Mouse (Mus musculus) C2C12 (cell line): ENCODE measurements around the gene Smpd3. TPM values are rescaled to one million over a fixed set of nuclear protein-coding genes. Genes with fewer than 3 reads are reported as not detected.

Experiments
- H3K27me3 ChIP-seq: one replicate; pipeline ENCODE4 v1.6.1; 2011; ENCODE audit not compliant: control insufficient read depth, insufficient read depth, insufficient read length
- H3K36me3 ChIP-seq: one replicate; pipeline ENCODE4 v1.6.1; 2011; ENCODE audit not compliant: control insufficient read depth, insufficient read depth
- H3K4me3 ChIP-seq: one replicate; pipeline ENCODE4 v1.5.1; 2011; ENCODE audit warnings: mild to moderate bottlenecking, control low read depth; ENCODE audit not compliant: poor library complexity, insufficient read depth, severe bottlenecking
- H3K79me2 ChIP-seq: one replicate; pipeline ENCODE4 v1.6.1; 2011; ENCODE audit not compliant: control insufficient read depth, insufficient read depth
- H3K79me3 ChIP-seq: one replicate; pipeline ENCODE4 v1.6.1; 2011; ENCODE audit warnings: low read depth, control low read depth
- H3ac ChIP-seq: one replicate; pipeline ENCODE3; 2011; ENCODE audit warnings: low read depth; ENCODE audit not compliant: control insufficient read depth, insufficient read length
- CEBPB ChIP-seq: IDR thresholded peaks from one replicate; pipeline ENCODE4 v1.6.1; 2011; ENCODE audit warnings: low read depth, mild to moderate bottlenecking, control low read depth, moderate library complexity
- CTCF ChIP-seq: IDR thresholded peaks from one replicate; pipeline ENCODE4 v1.5.1; 2011; ENCODE audit not compliant: control insufficient read depth, insufficient read depth, insufficient read length
- FOSL1 ChIP-seq: IDR thresholded peaks from one replicate; pipeline ENCODE4 v1.8.0; 2011; ENCODE audit warnings: mild to moderate bottlenecking, low read length; ENCODE audit not compliant: poor library complexity, insufficient read depth, severe bottlenecking
- MAX ChIP-seq: IDR thresholded peaks from one replicate; pipeline ENCODE4 v1.6.1; 2011; ENCODE audit warnings: mild to moderate bottlenecking, control low read depth
- MYOD1 ChIP-seq: IDR thresholded peaks from one replicate; pipeline ENCODE4 v1.6.1; 2011; ENCODE audit warnings: low read depth; ENCODE audit not compliant: control insufficient read depth, insufficient read length
- MYOG ChIP-seq: IDR thresholded peaks from one replicate; pipeline ENCODE4 v1.6.1; 2011; ENCODE audit not compliant: control insufficient read depth, insufficient read length; ENCODE audit errors: extremely low read depth
- USF1 ChIP-seq: IDR thresholded peaks from one replicate; pipeline ENCODE4 v1.6.1; 2011; ENCODE audit warnings: low read depth, mild to moderate bottlenecking, control low read depth, moderate library complexity
- polyA plus RNA-seq: library from polyadenylated mRNA; unstranded; fragments of >200 nt; fragmentation: generic; extraction: Trizol; gene quantifications from one replicate; pipeline ENCODE4 v1.2.1, GENCODE M21; 2012; ENCODE audit warnings: missing spikeins

Smpd3 gene
- polyA plus RNA-seq, 1 experiment = 0.05 TPM

DNA sequence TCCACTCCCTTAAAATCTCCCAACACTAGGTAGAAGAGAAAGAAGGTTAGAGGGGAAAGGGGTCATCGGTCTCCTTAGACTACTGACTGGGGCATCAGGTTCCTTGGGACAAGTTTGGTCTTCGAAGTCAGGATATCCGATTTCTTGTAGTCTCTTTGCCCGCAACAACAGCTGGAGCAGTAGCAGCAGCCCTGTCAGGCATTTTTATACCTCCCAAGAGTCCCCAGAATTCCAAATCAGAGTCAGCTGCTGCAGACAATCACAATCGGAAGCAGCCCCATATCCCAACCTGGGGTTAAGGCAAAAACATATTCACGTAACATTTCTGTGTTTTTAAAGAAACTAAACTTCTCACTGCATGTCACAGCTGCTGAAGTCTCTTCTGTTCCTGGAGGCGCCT lies 106.3 kb downstream of the Smpd3 start:
- Histone ChIP-seq H3K4me3 (no peak overlapping the region), H3K36me3 (peaks cover 67% of the 10 kb centered on the region), H3K27me3 (no peaks in the 10 kb centered on the region), H3ac (no peak overlapping the region), H3K79me3 (no peaks in the 10 kb centered on the region), H3K79me2 (no peaks in the 10 kb centered on the region)
- TF ChIP-seq MYOD1 (peak; percentile 93), FOSL1 (no peak), MAX (no peak)

GRCm38 (mm10) chr8:106226589-106226988 lies 111.2 kb downstream of the Smpd3 start:
- no peak overlapping the region for H3K4me3 ChIP-seq
- peak; percentile 62 for TF ChIP-seq CTCF
- TF ChIP-seq MYOD1 = no peak
- no peak overlapping the region for H3ac ChIP-seq
- H3K27me3 ChIP-seq = no peaks in the 10 kb centered on the region
- H3K36me3 ChIP-seq = peaks cover 63% of the 10 kb centered on the region
- H3K79me2 ChIP-seq = no peaks in the 10 kb centered on the region
- no peaks in the 10 kb centered on the region for H3K79me3 ChIP-seq

DNA sequence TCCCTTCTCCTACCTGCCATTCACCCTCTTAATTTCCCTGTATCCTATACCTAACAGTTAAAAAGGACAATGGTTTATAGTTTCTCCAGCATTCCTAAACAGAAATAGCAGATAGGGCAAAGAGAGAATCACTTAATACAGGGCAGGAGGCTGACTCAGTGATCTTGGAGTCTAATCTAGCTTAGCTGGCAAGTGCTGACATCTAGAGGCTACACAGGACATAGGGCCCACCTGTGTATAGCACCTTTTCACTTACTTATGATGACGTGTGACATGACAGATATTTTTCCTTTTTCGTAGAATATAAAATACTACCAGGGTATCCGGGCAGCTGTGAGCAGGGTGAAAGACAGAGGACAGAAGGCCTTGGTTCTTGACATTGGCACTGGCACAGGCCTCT lies 118.2 kb downstream of the Smpd3 start:
- no peaks in the 10 kb centered on the region for H3K79me2 ChIP-seq
- H3K4me3 ChIP-seq = no peak overlapping the region
- TF ChIP-seq MYOD1 (no peak), MAX (no peak), FOSL1 (no peak), CTCF (no peak), USF1 (no peak), MYOG (no peak), CEBPB (no peak)
- no peaks in the 10 kb centered on the region for H3K79me3 ChIP-seq
- H3K36me3 ChIP-seq = peaks cover 76% of the 10 kb centered on the region
- no peaks in the 10 kb centered on the region for H3K27me3 ChIP-seq
- no peak overlapping the region for H3ac ChIP-seq

DNA sequence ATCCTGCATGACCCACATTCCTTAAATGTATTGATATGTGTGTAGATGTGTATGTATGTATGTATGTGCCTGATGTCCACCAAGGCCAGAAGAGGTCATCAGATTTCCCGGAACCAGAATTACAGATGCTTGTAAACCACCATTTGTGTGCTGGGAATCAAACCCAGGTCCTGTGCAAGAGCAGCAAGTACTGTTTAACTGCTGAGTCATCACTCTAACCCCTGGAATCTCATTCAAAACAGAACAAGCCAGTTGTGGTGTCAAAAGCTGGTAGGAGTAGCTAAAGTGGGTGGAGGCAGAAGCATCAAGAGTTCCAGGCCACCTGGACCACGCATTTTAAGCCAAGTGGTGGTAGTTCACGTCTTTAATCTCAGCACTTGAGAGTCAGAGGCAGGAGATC lies 123.8 kb downstream of the Smpd3 start:
- H3K79me2 ChIP-seq = peaks cover 43% of the 10 kb centered on the region
- no peak overlapping the region for H3ac ChIP-seq
- peaks cover 60% of the 10 kb centered on the region for H3K36me3 ChIP-seq
- peaks cover 23% of the 10 kb centered on the region for H3K79me3 ChIP-seq
- no peaks in the 10 kb centered on the region for H3K27me3 ChIP-seq
- H3K4me3 ChIP-seq = no peak overlapping the region
- TF ChIP-seq FOSL1 (no peak), CEBPB (no peak), CTCF (no peak), MYOD1 (no peak), MAX (no peak), MYOG (no peak), USF1 (no peak)

DNA sequence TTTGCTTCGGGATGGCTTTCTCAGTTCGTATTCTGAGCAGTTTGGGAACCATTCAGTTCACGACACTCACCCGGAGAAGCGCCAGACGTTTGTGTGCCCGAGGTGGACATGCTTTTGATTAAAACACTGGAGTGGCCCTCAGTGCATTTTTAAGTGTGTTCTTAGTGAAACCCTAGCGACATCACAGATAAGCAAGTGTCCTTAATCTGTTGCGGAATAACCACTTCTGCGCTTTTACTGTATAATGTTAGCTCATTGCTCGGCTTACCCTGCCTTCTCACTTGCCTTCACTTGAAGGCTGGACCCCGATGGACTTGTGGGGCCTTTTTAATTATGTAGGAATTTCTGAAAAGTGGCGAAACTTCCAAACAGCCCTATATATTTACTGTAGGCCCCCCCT lies 126.4 kb downstream of the Smpd3 start:
- Histone ChIP-seq H3K79me3 (peaks cover 40% of the 10 kb centered on the region), H3K36me3 (peaks cover 54% of the 10 kb centered on the region), H3K79me2 (peaks cover 68% of the 10 kb centered on the region), H3ac (peak overlapping the region; percentile 91), H3K4me3 (peak overlapping the region; percentile 95), H3K27me3 (no peaks in the 10 kb centered on the region)
- TF ChIP-seq CTCF (no peak), MAX (no peak), USF1 (no peak), MYOG (no peak), FOSL1 (no peak), CEBPB (no peak), MYOD1 (no peak)

DNA sequence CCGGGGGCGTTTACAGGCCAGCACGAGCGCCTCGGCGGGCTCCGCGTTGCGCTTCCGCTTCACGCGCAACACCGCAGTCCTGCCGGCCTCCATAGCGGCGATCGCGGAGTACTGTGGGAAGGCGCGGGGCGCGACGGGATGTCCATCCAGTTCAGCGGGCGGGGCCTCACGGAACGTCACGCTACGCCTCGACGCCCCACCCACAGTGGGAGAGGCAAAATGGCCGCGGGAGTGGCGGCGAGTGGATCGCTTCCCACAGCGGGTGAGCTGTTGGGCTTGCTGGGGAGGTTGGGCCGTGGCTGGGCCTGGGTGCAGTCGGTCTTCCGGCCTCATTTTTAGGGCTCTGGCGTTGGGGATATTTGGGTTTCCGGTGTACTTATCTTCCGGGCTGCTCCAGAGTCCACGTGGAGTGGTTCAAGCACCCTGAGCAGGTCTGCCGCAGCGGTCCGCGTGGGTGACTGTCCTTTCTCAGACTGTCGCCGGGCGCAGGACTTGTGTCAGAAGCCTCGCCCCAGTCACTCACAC lies 126.9 kb downstream of the Smpd3 start, which contains the start of the genes Slc7a6os and Prmt7:
Slc7a6os (minus strand) TSS at position 115 of the 525 bp plus-strand sequence.
Prmt7 (plus strand) TSS at position 116 of the 525 bp plus-strand sequence.
- Histone ChIP-seq H3K79me2 (peaks cover 72% of the 10 kb centered on the region), H3K4me3 (peak within 1 kb of the TSS; percentile 95), H3K36me3 (peaks cover 54% of the 10 kb centered on the region), H3K27me3 (no peaks in the 10 kb centered on the region), H3K79me3 (peaks cover 40% of the 10 kb centered on the region), H3ac (peak within 1 kb of the TSS; percentile 91)
- TF ChIP-seq CEBPB (no peak), MAX (peak; percentile 90)
